Mouse (Mus musculus): ENCODE results near the gene 4930564D02Rik. TPM values are rescaled to one million over a fixed set of nuclear protein-coding genes. Genes with fewer than 3 reads are reported as not detected.

4930564D02Rik gene
- polyA plus RNA-seq, 1 experiment = not detected

- no peak for DNase-seq (ENCODE audit: extremely low spot score in 1 of 2, low spot score in 1 of 2)
Observed at GRCm38 (mm10) chr3:105055666-105056065, 11.0 kb upstream of the 4930564D02Rik start.

- DNase-seq (ENCODE audit: extremely low spot score in 1 of 2, low spot score in 1 of 2) = peak; percentile 78 to 96
Observed at GRCm38 (mm10) chr3:105058627-105059513, 7.8 kb upstream of the 4930564D02Rik start.

- no peak for DNase-seq (ENCODE audit: extremely low spot score in 1 of 2, low spot score in 1 of 2)
Observed at GRCm38 (mm10) chr3:105059911-105060310, 6.7 kb upstream of the 4930564D02Rik start.

GRCm38 (mm10) chr3:105060992-105061391, 5.7 kb upstream of the 4930564D02Rik start:
- no peak for DNase-seq (ENCODE audit: extremely low spot score in 1 of 2, low spot score in 1 of 2)

- DNase-seq (ENCODE audit: extremely low spot score in 1 of 2, low spot score in 1 of 2) = no peak
Observed at GRCm38 (mm10) chr3:105061496-105061895, 5.1 kb upstream of the 4930564D02Rik start.

GRCm38 (mm10) chr3:105061991-105062390, 4.7 kb upstream of the 4930564D02Rik start:
- DNase-seq (ENCODE audit: extremely low spot score in 1 of 2, low spot score in 1 of 2) = no peak

- DNase-seq (ENCODE audit: extremely low spot score in 1 of 2, low spot score in 1 of 2) = no peak
Observed at GRCm38 (mm10) chr3:105062676-105063075, 4.0 kb upstream of the 4930564D02Rik start.

- DNase-seq (ENCODE audit: extremely low spot score in 1 of 2, low spot score in 1 of 2) = no peak
Observed at GRCm38 (mm10) chr3:105070553-105070952, 3.9 kb downstream of the 4930564D02Rik start.

- DNase-seq (ENCODE audit: extremely low spot score in 1 of 2, low spot score in 1 of 2) = no peak
Observed at GRCm38 (mm10) chr3:105071251-105071650, 4.6 kb downstream of the 4930564D02Rik start.

- no peak for DNase-seq (ENCODE audit: extremely low spot score in 1 of 2, low spot score in 1 of 2)
Observed at GRCm38 (mm10) chr3:105072536-105072935, 5.9 kb downstream of the 4930564D02Rik start.

GRCm38 (mm10) chr3:105075796-105076195, 9.2 kb downstream of the 4930564D02Rik start:
- DNase-seq (ENCODE audit: extremely low spot score in 1 of 2, low spot score in 1 of 2) = no peak

- DNase-seq (ENCODE audit: extremely low spot score in 1 of 2, low spot score in 1 of 2) = peak; percentile 51 to 82
Observed at GRCm38 (mm10) chr3:105078231-105078826, 11.7 kb downstream of the 4930564D02Rik start.

GRCm38 (mm10) chr3:105087344-105087743, 20.7 kb downstream of the 4930564D02Rik start:
- DNase-seq (ENCODE audit: extremely low spot score in 1 of 2, low spot score in 1 of 2) = no peak

- DNase-seq (ENCODE audit: extremely low spot score in 1 of 2, low spot score in 1 of 2) = no peak
Observed at GRCm38 (mm10) chr3:105088638-105089037, 22.0 kb downstream of the 4930564D02Rik start.

GRCm38 (mm10) chr3:105090147-105090546, 23.5 kb downstream of the 4930564D02Rik start:
- no peak for DNase-seq (ENCODE audit: extremely low spot score in 1 of 2, low spot score in 1 of 2)

- DNase-seq (ENCODE audit: extremely low spot score in 1 of 2, low spot score in 1 of 2) = peak; percentile 44 to 69
Observed at GRCm38 (mm10) chr3:105090981-105091380, 24.3 kb downstream of the 4930564D02Rik start.

GRCm38 (mm10) chr3:105092721-105093505, 26.3 kb downstream of the 4930564D02Rik start:
- DNase-seq (ENCODE audit: extremely low spot score in 1 of 2, low spot score in 1 of 2) = no peak

- DNase-seq (ENCODE audit: extremely low spot score in 1 of 2, low spot score in 1 of 2) = no peak
Observed at GRCm38 (mm10) chr3:105094448-105094847, 27.8 kb downstream of the 4930564D02Rik start.

- no peak for DNase-seq (ENCODE audit: extremely low spot score in 1 of 2, low spot score in 1 of 2)
Observed at GRCm38 (mm10) chr3:105095026-105095425, 28.4 kb downstream of the 4930564D02Rik start.

- DNase-seq (ENCODE audit: extremely low spot score in 1 of 2, low spot score in 1 of 2) = no peak
Observed at GRCm38 (mm10) chr3:105097581-105097980, 30.9 kb downstream of the 4930564D02Rik start.

All from frontal cortex, adult 2 months (tissue).